Mouse (Mus musculus): ENCODE results near the gene Ldb2. TPM values are rescaled to one million over a fixed set of nuclear protein-coding genes. Genes with fewer than 3 reads are reported as not detected.

The Ldb2 gene
- polyA plus RNA-seq, 1 experiment from 2014 or later = 68.9 TPM

DNA sequence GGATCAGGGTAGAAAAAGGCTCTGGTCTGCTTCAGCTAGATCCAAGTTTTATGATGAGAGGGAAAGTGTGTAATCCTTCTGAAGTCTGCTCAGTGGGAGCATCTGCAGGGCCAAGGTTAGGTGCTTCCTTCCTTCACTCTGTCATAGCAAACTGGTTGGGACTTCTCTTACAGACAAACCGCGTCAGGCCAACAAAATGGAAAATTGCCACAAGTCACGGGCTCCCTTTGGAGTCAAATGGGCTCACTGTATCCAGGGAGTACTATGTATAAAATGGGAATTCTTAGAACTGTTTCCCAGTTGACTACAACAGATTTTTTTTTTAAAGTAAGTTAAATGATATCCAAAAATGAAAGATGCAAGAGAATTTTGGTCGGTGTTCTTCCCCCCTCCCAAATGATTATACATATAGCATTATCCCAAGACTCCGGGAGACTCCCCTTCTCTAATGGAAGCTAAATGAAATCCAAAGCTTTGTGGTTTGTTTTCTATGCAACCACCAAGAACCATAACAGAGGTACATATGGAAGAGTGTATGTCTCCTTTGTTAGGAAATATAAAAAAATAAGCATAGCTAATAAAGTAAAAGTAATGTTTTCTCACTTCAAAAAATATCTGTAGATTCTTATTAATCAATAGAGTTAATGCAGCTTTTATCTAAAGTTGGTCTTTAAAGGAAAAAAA lies 262.0 kb downstream of the Ldb2 start:
- no peak; the same call in 1 of the 2 replicates for ATAC-seq (ENCODE audit: low FRiP score)
- peaks cover 11% of the 10 kb centered on the region for H3K4me1 ChIP-seq
- no peak overlapping the region for H3K4me3 ChIP-seq (replicated peaks)
- H3K27ac ChIP-seq (replicated peaks) = peak overlapping the region; percentile 55; the same call in 1 of the 2 replicates
- H3K9me3 ChIP-seq (replicated peaks) = no peaks in the 10 kb centered on the region
- H3K4me2 ChIP-seq = no peak overlapping the region
- WGBS = 54% methylated on average over 5 of the region's 5 CpGs
- H3K9ac ChIP-seq (replicated peaks) = no peak overlapping the region
- no peaks in the 10 kb centered on the region for H3K27me3 ChIP-seq (replicated peaks)
- peaks cover 3% of the 10 kb centered on the region; the same call in 1 of the 2 replicates for H3K36me3 ChIP-seq

GRCm38 (mm10) chr5:44529466-44529865 lies 270.0 kb downstream of the Ldb2 start:
- no peaks in the 10 kb centered on the region for H3K4me1 ChIP-seq
- no peaks in the 10 kb centered on the region for H3K27me3 ChIP-seq (replicated peaks)
- no peak for ATAC-seq (ENCODE audit: low FRiP score)
- no peak overlapping the region for H3K27ac ChIP-seq (replicated peaks)
- H3K4me3 ChIP-seq (replicated peaks) = no peak overlapping the region
- no peak overlapping the region for H3K4me2 ChIP-seq
- no peak overlapping the region for H3K9ac ChIP-seq (replicated peaks)
- H3K9me3 ChIP-seq (replicated peaks) = no peaks in the 10 kb centered on the region
- H3K36me3 ChIP-seq = no peaks in the 10 kb centered on the region
- 55% methylated on average over 3 of the region's 3 CpGs for WGBS

- H3K9me3 ChIP-seq (replicated peaks) = no peaks in the 10 kb centered on the region
- H3K27ac ChIP-seq (replicated peaks) = no peak overlapping the region
- no peaks in the 10 kb centered on the region for H3K4me1 ChIP-seq
- no peak overlapping the region for H3K9ac ChIP-seq (replicated peaks)
- H3K36me3 ChIP-seq = no peaks in the 10 kb centered on the region
- ATAC-seq (ENCODE audit: low FRiP score) = no peak
- no peaks in the 10 kb centered on the region for H3K27me3 ChIP-seq (replicated peaks)
- no peak overlapping the region for H3K4me2 ChIP-seq
- no peak overlapping the region for H3K4me3 ChIP-seq (replicated peaks)
- 92% methylated on average over 1 of the region's 1 CpGs for WGBS
Observed at GRCm38 (mm10) chr5:44529001-44529400, 270.5 kb downstream of the Ldb2 start.

DNA sequence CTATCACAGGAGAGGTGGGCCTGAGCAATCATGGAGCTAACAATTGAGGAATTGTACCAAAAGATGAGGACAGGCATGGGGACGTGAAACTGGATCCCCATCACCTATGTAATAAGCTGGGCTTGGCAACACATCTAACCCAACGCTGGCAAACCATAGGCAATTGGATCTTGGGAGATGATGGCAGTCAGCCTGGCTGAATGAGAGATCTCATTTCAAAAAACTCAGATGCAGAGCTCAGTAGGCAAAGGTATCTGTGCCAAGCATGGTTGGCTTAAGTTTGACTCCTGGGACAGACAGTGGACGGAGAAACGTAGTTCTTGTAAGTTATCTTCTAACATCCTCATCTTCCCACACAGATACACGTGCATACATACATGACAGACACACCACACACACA lies 294.3 kb downstream of the Ldb2 start:
- H3K4me3 ChIP-seq (replicated peaks) = no peak overlapping the region
- no peaks in the 10 kb centered on the region for H3K36me3 ChIP-seq
- no peak overlapping the region for H3K4me2 ChIP-seq
- no peak overlapping the region for H3K9ac ChIP-seq (replicated peaks)
- ATAC-seq (ENCODE audit: low FRiP score) = no peak
- no peaks in the 10 kb centered on the region for H3K27me3 ChIP-seq (replicated peaks)
- H3K27ac ChIP-seq (replicated peaks) = no peak overlapping the region
- H3K9me3 ChIP-seq (replicated peaks) = no peaks in the 10 kb centered on the region
- WGBS = 91% methylated on average over 5 of the region's 5 CpGs
- H3K4me1 ChIP-seq = no peaks in the 10 kb centered on the region

- WGBS = 69% methylated on average over 5 of the region's 5 CpGs
Observed at GRCm38 (mm10) chr5:44504786-44505185, 294.7 kb downstream of the Ldb2 start.

GRCm38 (mm10) chr5:44498229-44498628 lies 301.3 kb downstream of the Ldb2 start:
- ATAC-seq (ENCODE audit: low FRiP score) = no peak
- Histone ChIP-seq H3K9me3 (replicated peaks) (no peaks in the 10 kb centered on the region), H3K9ac (replicated peaks) (no peak overlapping the region), H3K4me2 (no peak overlapping the region), H3K4me3 (replicated peaks) (no peak overlapping the region), H3K36me3 (no peaks in the 10 kb centered on the region), H3K27ac (replicated peaks) (no peak overlapping the region), H3K27me3 (replicated peaks) (no peaks in the 10 kb centered on the region), H3K4me1 (peaks cover 4% of the 10 kb centered on the region; the same call in 1 of the 2 replicates)
- WGBS = 97% methylated on average over 1 of the region's 1 CpGs

More at GRCm38 (mm10) chr5:44504786-44505185, 294.7 kb downstream of the Ldb2 start:
- no peak for ATAC-seq (ENCODE audit: low FRiP score)
- no peaks in the 10 kb centered on the region for H3K27me3 ChIP-seq (replicated peaks)
- no peak overlapping the region for H3K4me3 ChIP-seq (replicated peaks)
- no peaks in the 10 kb centered on the region for H3K9me3 ChIP-seq (replicated peaks)
- no peak overlapping the region for H3K27ac ChIP-seq (replicated peaks)
- H3K4me2 ChIP-seq = no peak overlapping the region
- H3K9ac ChIP-seq (replicated peaks) = no peak overlapping the region
- no peaks in the 10 kb centered on the region for H3K36me3 ChIP-seq
- no peaks in the 10 kb centered on the region for H3K4me1 ChIP-seq

DNA sequence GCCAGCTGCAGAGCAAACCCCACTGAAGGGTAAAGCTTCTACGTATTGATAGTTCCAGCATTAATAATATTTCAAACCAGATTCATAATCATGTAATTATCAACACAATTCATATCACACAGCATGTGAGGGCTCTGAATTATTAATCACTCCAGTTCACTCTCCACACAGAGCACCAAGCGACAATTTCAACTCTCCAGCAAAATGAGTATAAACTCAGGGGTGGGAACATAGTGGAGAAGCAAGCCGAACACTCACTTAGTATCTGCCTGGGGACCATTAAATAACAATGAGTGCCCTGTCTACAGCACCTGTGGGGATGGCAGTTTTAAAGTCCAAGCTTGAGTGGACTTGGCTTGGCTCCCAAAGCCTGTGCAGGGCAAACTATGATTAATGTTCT lies 302.6 kb downstream of the Ldb2 start:
- peak; percentile 68 for ATAC-seq (ENCODE audit: low FRiP score)
- H3K4me1 ChIP-seq = peaks cover 4% of the 10 kb centered on the region; the same call in 1 of the 2 replicates
- H3K27ac ChIP-seq (replicated peaks) = 0 out of 2 replicates have a peak overlapping the region, but pooled peaks have one; percentile 2
- WGBS = 42% methylated on average over 3 of the region's 3 CpGs
- H3K9ac ChIP-seq (replicated peaks) = no peak overlapping the region
- no peaks in the 10 kb centered on the region for H3K9me3 ChIP-seq (replicated peaks)
- H3K27me3 ChIP-seq (replicated peaks) = no peaks in the 10 kb centered on the region
- no peaks in the 10 kb centered on the region for H3K36me3 ChIP-seq
- H3K4me3 ChIP-seq (replicated peaks) = no peak overlapping the region
- H3K4me2 ChIP-seq = no peak overlapping the region

DNA sequence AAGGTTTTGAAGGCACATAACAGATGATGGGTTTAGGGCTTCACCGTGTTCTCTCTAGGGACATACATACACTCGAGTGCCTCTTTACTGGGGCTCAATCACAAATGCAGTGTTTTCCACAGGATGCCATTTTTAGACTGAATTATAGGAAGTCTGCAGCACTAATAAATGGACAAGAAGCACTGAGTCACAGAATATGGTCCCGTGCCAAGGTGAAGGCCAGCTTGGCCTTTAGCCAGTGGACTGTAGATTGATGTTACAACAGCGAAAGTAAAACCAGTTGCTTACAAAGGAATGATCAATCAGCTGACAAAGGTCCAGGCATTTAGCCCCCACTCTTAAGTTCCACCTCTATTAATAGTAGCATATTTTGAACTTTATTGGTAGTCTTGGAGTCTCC lies 304.4 kb downstream of the Ldb2 start:
- H3K36me3 ChIP-seq = no peaks in the 10 kb centered on the region
- H3K27ac ChIP-seq (replicated peaks) = no peak overlapping the region
- no peak overlapping the region for H3K4me3 ChIP-seq (replicated peaks)
- H3K4me1 ChIP-seq = peaks cover 9% of the 10 kb centered on the region; the same call in 1 of the 2 replicates
- H3K9ac ChIP-seq (replicated peaks) = no peak overlapping the region
- no peaks in the 10 kb centered on the region for H3K9me3 ChIP-seq (replicated peaks)
- H3K27me3 ChIP-seq (replicated peaks) = no peaks in the 10 kb centered on the region
- H3K4me2 ChIP-seq = no peak overlapping the region
- WGBS = 61% methylated on average over 4 of the region's 4 CpGs
- no peak for ATAC-seq (ENCODE audit: low FRiP score)

DNA sequence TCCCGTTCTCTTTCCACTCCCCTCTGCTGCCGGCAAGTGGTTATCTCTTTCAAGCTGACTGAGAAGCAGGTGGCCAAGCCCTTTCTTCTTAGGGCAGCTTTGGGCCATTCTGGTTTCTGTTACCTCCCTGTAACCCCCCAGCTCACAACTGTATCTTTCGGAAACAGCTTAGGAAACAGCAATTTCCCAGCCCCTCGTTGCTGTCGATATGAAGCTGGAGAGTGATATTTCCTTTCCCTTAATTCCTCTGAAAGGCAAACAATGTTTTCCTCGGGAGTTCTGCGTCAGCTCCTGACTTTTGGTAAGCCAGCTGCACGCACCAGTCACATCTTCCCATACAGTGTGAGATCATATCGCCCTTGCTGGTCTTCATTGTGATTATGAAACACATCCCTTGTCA lies 305.3 kb downstream of the Ldb2 start:
- no peaks in the 10 kb centered on the region for H3K27me3 ChIP-seq (replicated peaks)
- no peak overlapping the region for H3K9ac ChIP-seq (replicated peaks)
- H3K4me2 ChIP-seq = no peak overlapping the region
- no peak for ATAC-seq (ENCODE audit: low FRiP score)
- no peaks in the 10 kb centered on the region for H3K9me3 ChIP-seq (replicated peaks)
- H3K4me1 ChIP-seq = peaks cover 9% of the 10 kb centered on the region; the same call in 1 of the 2 replicates
- 77% methylated on average over 9 of the region's 9 CpGs for WGBS
- no peaks in the 10 kb centered on the region for H3K36me3 ChIP-seq
- H3K27ac ChIP-seq (replicated peaks) = no peak overlapping the region
- no peak overlapping the region for H3K4me3 ChIP-seq (replicated peaks)

GRCm38 (mm10) chr5:44491526-44491925 lies 308.0 kb downstream of the Ldb2 start:
- Histone ChIP-seq H3K36me3 (no peaks in the 10 kb centered on the region), H3K4me3 (replicated peaks) (no peak overlapping the region), H3K9ac (replicated peaks) (no peak overlapping the region), H3K9me3 (replicated peaks) (no peaks in the 10 kb centered on the region), H3K4me1 (peaks cover 5% of the 10 kb centered on the region; the same call in 1 of the 2 replicates), H3K4me2 (no peak overlapping the region), H3K27ac (replicated peaks) (no peak overlapping the region), H3K27me3 (replicated peaks) (no peaks in the 10 kb centered on the region)
- 93% methylated on average over 1 of the region's 1 CpGs for WGBS
- ATAC-seq (ENCODE audit: low FRiP score) = no peak

DNA sequence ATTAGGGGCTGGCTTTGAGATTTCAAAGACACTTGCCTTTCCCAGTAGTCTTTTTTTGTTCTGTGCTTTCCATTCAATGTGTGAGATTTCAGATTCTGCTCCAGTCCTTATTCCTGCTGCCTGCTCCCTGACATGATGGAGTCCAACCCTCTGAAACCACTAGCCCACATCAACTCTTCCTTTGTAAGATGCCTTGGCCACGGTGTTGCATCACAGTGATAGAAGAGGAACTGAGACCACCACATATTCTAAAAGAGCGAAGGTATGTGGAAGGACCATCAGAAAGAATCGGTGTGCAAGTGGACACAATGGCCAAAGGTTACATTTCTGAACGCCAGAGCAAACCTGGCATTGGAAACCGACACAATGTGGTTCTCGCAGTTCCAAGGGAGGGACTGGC lies 309.0 kb downstream of the Ldb2 start:
- Histone ChIP-seq H3K9ac (replicated peaks) (no peak overlapping the region), H3K27me3 (replicated peaks) (no peaks in the 10 kb centered on the region), H3K9me3 (replicated peaks) (no peaks in the 10 kb centered on the region), H3K27ac (replicated peaks) (no peak overlapping the region), H3K4me1 (peaks cover 5% of the 10 kb centered on the region; the same call in 1 of the 2 replicates), H3K4me2 (no peak overlapping the region), H3K36me3 (no peaks in the 10 kb centered on the region), H3K4me3 (replicated peaks) (no peak overlapping the region)
- no peak for ATAC-seq (ENCODE audit: low FRiP score)
- 95% methylated on average over 6 of the region's 6 CpGs for WGBS

DNA sequence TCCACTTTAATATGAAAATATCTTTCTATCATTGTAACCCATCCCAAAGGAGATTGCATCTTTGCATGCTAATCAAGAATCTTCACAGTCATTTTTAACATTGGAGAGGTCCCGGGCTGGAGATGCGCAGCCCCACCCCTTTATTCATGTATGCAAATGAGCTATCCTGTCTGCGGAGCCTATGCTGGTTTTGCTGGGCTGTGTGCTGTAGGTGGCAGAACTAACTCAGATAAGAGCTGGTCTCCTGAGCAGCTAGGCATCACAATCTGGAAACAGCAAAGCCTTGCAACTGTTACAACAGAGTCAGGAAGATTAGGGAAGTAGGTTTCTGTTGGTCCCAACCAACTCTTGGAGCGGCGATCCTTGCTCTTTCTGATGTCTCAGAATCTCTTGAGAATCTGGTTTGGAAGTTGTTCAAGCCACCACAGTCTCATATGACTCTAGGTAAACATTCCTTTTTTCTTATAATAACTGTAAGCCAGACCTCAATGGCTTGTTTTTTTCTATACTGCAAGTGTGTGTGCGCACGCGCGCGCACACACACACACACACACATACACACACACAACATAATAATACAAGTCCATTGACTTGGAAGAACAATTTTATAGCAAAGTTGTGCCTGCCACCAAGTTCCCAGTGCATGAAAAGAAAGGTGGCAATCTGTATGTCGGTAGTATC lies 315.9 kb downstream of the Ldb2 start:
- WGBS = 67% methylated on average over 11 of the region's 11 CpGs
- H3K9ac ChIP-seq (replicated peaks) = no peak overlapping the region
- no peaks in the 10 kb centered on the region for H3K36me3 ChIP-seq
- H3K4me2 ChIP-seq = 0 out of 2 replicates have a peak overlapping the region, but pooled peaks have one; percentile 15
- peak; percentile 88 for ATAC-seq (ENCODE audit: low FRiP score)
- H3K27ac ChIP-seq (replicated peaks) = 0 out of 2 replicates have a peak overlapping the region, but pooled peaks have one; percentile 13
- no peak overlapping the region for H3K4me3 ChIP-seq (replicated peaks)
- no peaks in the 10 kb centered on the region for H3K27me3 ChIP-seq (replicated peaks)
- H3K4me1 ChIP-seq = peaks cover 17% of the 10 kb centered on the region
- H3K9me3 ChIP-seq (replicated peaks) = no peaks in the 10 kb centered on the region

All from neural tube, embryonic 15.5 days (tissue).